Mouse (Mus musculus): ENCODE data around the gene Hip1r.

The Hip1r gene

GRCm38 (mm10) chr5:124025587-124026441 lies 52.4 kb downstream of the Hip1r start:
- DNase-seq (ENCODE audit: low read depth, low spot score): no peak
- Histone ChIP-seq H3K36me3 (ENCODE audit: control insufficient read depth, insufficient read depth, low read length, poor library complexity, severe bottlenecking) (peaks cover 5% of the 10 kb centered on the region; the same call in 1 of the 2 replicates), H3K27me3 (ENCODE audit: control insufficient read depth, insufficient read depth, low read length, poor library complexity, severe bottlenecking) (no peaks in the 10 kb centered on the region)

GRCm38 (mm10) chr5:124026568-124026967 lies 53.1 kb downstream of the Hip1r start:
- Histone ChIP-seq H3K27me3 (ENCODE audit: control insufficient read depth, insufficient read depth, low read length, poor library complexity, severe bottlenecking) (no peaks in the 10 kb centered on the region), H3K36me3 (ENCODE audit: control insufficient read depth, insufficient read depth, low read length, poor library complexity, severe bottlenecking) (peaks cover 5% of the 10 kb centered on the region; the same call in 1 of the 2 replicates)
- DNase-seq (ENCODE audit: low read depth, low spot score): no peak

GRCm38 (mm10) chr5:124027702-124028470 lies 54.5 kb downstream of the Hip1r start:
- no peak for DNase-seq (ENCODE audit: low read depth, low spot score)
- Histone ChIP-seq H3K27me3 (ENCODE audit: control insufficient read depth, insufficient read depth, low read length, poor library complexity, severe bottlenecking) (no peaks in the 10 kb centered on the region), H3K36me3 (ENCODE audit: control insufficient read depth, insufficient read depth, low read length, poor library complexity, severe bottlenecking) (peaks cover 5% of the 10 kb centered on the region; the same call in 1 of the 2 replicates)

- Histone ChIP-seq H3K27me3 (ENCODE audit: control insufficient read depth, insufficient read depth, low read length, poor library complexity, severe bottlenecking) (no peaks in the 10 kb centered on the region), H3K36me3 (ENCODE audit: control insufficient read depth, insufficient read depth, low read length, poor library complexity, severe bottlenecking) (peaks cover 5% of the 10 kb centered on the region; the same call in 1 of the 2 replicates)
- no peak for DNase-seq (ENCODE audit: low read depth, low spot score)
These were observed 55.3 kb downstream of the Hip1r start for GRCm38 (mm10) chr5:124028680-124029079.

GRCm38 (mm10) chr5:124029220-124030035 lies 56.0 kb downstream of the Hip1r start:
- no peak for DNase-seq (ENCODE audit: low read depth, low spot score)
- Histone ChIP-seq H3K27me3 (ENCODE audit: control insufficient read depth, insufficient read depth, low read length, poor library complexity, severe bottlenecking) (no peaks in the 10 kb centered on the region), H3K36me3 (ENCODE audit: control insufficient read depth, insufficient read depth, low read length, poor library complexity, severe bottlenecking) (peaks cover 5% of the 10 kb centered on the region; the same call in 1 of the 2 replicates)

GRCm38 (mm10) chr5:124030386-124031067 lies 57.1 kb downstream of the Hip1r start:
- Histone ChIP-seq H3K36me3 (ENCODE audit: control insufficient read depth, insufficient read depth, low read length, poor library complexity, severe bottlenecking) (peaks cover 5% of the 10 kb centered on the region; the same call in 1 of the 2 replicates), H3K27me3 (ENCODE audit: control insufficient read depth, insufficient read depth, low read length, poor library complexity, severe bottlenecking) (no peaks in the 10 kb centered on the region)
- no peak for DNase-seq (ENCODE audit: low read depth, low spot score)

- H3K36me3 ChIP-seq (ENCODE audit: control insufficient read depth, insufficient read depth, low read length, poor library complexity, severe bottlenecking): peaks cover 5% of the 10 kb centered on the region; the same call in 1 of the 2 replicates
- DNase-seq (ENCODE audit: low read depth, low spot score): no peak
- H3K27me3 ChIP-seq (ENCODE audit: control insufficient read depth, insufficient read depth, low read length, poor library complexity, severe bottlenecking): no peaks in the 10 kb centered on the region
These were observed 57.9 kb downstream of the Hip1r start for GRCm38 (mm10) chr5:124031068-124031955.

- DNase-seq (ENCODE audit: low read depth, low spot score): peak; percentile 98
- Histone ChIP-seq H3K36me3 (ENCODE audit: control insufficient read depth, insufficient read depth, low read length, poor library complexity, severe bottlenecking) (peaks cover 5% of the 10 kb centered on the region; the same call in 1 of the 2 replicates), H3K27me3 (ENCODE audit: control insufficient read depth, insufficient read depth, low read length, poor library complexity, severe bottlenecking) (no peaks in the 10 kb centered on the region)
These were observed 58.6 kb downstream of the Hip1r start, which contains the start of gene Vps37b for GRCm38 (mm10) chr5:124032001-124032508. Vps37b (minus strand) TSS chr5:124032270.

GRCm38 (mm10) chr5:124034471-124034870 lies 61.0 kb downstream of the Hip1r start:
- no peaks in the 10 kb centered on the region for H3K27me3 ChIP-seq (ENCODE audit: control insufficient read depth, insufficient read depth, low read length, poor library complexity, severe bottlenecking)
- no peaks in the 10 kb centered on the region for H3K36me3 ChIP-seq (ENCODE audit: control insufficient read depth, insufficient read depth, low read length, poor library complexity, severe bottlenecking)
- DNase-seq (ENCODE audit: low read depth, low spot score): peak; percentile 77

- Histone ChIP-seq H3K27me3 (ENCODE audit: control insufficient read depth, insufficient read depth, low read length, poor library complexity, severe bottlenecking) (no peaks in the 10 kb centered on the region), H3K36me3 (ENCODE audit: control insufficient read depth, insufficient read depth, low read length, poor library complexity, severe bottlenecking) (no peaks in the 10 kb centered on the region)
- no peak for DNase-seq (ENCODE audit: low read depth, low spot score)
These were observed 62.0 kb downstream of the Hip1r start for GRCm38 (mm10) chr5:124035406-124035805.

GRCm38 (mm10) chr5:124035806-124036205 lies 62.4 kb downstream of the Hip1r start:
- Histone ChIP-seq H3K27me3 (ENCODE audit: control insufficient read depth, insufficient read depth, low read length, poor library complexity, severe bottlenecking) (no peaks in the 10 kb centered on the region), H3K36me3 (ENCODE audit: control insufficient read depth, insufficient read depth, low read length, poor library complexity, severe bottlenecking) (no peaks in the 10 kb centered on the region)
- peak; percentile 89 for DNase-seq (ENCODE audit: low read depth, low spot score)

GRCm38 (mm10) chr5:124036341-124036740 lies 62.9 kb downstream of the Hip1r start:
- peak; percentile 53 for DNase-seq (ENCODE audit: low read depth, low spot score)
- Histone ChIP-seq H3K36me3 (ENCODE audit: control insufficient read depth, insufficient read depth, low read length, poor library complexity, severe bottlenecking) (no peaks in the 10 kb centered on the region), H3K27me3 (ENCODE audit: control insufficient read depth, insufficient read depth, low read length, poor library complexity, severe bottlenecking) (no peaks in the 10 kb centered on the region)

- peak; percentile 47 for DNase-seq (ENCODE audit: low read depth, low spot score)
- no peaks in the 10 kb centered on the region for H3K36me3 ChIP-seq (ENCODE audit: control insufficient read depth, insufficient read depth, low read length, poor library complexity, severe bottlenecking)
- no peaks in the 10 kb centered on the region for H3K27me3 ChIP-seq (ENCODE audit: control insufficient read depth, insufficient read depth, low read length, poor library complexity, severe bottlenecking)
These were observed 63.4 kb downstream of the Hip1r start for GRCm38 (mm10) chr5:124036836-124037235.

Data from splenic B cell, adult 2 months (primary cell).